Mouse (Mus musculus): Measurements from ENCODE around the gene Arl15.

DNA sequence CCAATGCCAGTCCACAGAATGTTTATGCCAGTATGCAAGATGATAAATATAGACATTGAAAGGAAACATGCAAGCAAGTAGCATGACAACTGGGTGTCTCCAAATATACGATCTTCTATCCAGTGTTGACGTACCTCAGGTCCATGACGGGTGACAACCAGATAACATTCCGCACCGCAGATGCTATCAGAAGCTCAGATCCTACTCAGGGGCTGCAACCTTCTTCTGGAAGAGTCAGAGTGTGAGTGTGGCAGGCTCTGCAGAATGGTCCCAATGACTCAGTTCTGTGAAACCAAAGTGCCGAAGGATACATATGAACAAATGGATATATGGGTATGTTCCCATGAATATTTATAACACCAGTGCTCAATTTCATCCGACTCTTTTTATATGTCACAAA lies 313.2 kb downstream of the Arl15 start:
- no peak for TF ChIP-seq CTCF (IDR thresholded peaks at IDR 0.05)
- TF ChIP-seq EP300 (IDR thresholded peaks at IDR 0.05) = no peak
